Mouse (Mus musculus) cerebellum, adult 18-20 months (tissue): ENCODE results near the gene Amz2.
"Not testable (repeated sequence)": the region's sequence is repeated elsewhere in the genome, so short reads cannot be mapped to it uniquely, and the experiment has no call there.

Experiments
- DNase-seq, 2 experiments: peaks; one replicate each; pipeline ENCODE4 v3.0.0; 2021

Gene Amz2

DNA sequence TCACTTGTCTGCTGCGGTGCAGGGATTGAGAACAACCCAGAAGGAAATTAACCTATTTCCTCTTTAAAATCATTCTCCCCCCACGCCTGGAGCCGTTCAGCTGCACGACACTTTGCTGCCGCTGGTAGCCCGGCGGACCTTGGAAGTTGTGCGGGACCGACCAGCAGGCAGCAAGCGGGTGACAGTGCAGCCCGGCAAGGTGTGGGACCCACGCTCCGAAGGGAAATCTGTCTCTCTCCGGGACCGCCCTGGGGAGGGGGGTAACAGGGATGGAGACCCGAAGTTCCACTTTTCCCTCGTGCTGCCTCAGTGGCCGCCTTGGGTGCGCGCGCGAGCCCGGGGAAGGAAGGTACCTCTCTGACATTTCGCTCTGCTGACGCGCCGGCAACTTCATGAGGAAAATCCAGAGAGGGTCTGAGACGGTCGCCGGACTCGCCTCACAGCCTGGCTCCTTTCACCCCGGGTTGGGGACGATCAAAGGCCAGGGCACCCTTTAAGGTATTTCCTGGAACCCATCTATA is 46.5 kb downstream of the Amz2 start:
- DNase-seq: peak; percentile 53 to 65

GRCm38 (mm10) chr11:109472821-109473170 is 47.0 kb downstream of the Amz2 start:
- DNase-seq: no peak

DNA sequence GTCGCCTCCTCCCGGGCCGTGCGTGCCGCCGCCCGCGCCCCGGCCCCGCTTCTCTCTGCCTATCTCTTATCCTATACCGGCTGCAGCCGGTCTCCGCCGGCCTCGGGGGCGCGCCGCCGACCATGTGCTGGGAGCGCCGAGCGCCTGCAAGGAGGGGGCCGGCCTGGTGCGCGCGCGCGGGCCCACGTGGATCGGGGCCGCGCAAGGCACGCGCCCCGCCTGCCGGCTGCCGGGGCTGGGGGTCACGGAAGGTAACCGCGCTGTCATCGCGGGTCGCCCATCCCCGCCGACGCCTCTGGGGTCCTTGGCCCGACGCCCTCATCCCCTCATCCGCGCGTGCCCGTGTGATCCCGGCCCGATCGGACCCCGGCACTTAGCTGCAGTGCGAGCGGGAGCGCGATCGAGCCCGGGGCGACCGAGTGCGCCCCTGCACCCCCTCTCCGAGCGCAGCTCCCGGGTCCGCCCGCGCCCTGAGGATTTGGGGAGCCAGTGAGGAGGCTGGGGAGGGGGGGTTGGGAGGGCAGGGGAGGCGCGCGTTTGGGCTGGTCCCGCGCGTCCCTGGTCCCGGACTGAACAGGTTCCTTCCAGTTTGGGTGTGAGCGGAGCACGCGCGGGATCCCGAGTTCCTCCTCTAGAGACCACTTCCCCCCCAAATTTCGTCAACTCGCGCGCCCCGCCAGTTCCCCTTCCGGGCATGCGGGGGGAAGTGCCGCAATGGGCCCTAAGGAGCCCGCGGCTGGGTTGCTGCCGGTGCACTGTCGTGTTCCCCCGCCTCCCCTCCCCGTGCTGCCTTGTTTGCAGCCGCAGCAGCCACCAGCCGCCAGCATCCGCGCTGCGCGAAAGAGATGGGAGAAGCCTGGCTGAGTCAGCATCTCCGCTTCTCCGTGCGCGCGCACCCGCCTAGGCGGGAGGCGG is 47.7 kb downstream of the Amz2 start, which contains the start of the genes Arsg and Slc16a6:
Arsg (plus strand) TSS at position 204 of the 915 bp plus-strand sequence.
Slc16a6 (minus strand) TSS at position 428 of the 915 bp plus-strand sequence.
- peak; percentile 89 to 91 for DNase-seq

DNA sequence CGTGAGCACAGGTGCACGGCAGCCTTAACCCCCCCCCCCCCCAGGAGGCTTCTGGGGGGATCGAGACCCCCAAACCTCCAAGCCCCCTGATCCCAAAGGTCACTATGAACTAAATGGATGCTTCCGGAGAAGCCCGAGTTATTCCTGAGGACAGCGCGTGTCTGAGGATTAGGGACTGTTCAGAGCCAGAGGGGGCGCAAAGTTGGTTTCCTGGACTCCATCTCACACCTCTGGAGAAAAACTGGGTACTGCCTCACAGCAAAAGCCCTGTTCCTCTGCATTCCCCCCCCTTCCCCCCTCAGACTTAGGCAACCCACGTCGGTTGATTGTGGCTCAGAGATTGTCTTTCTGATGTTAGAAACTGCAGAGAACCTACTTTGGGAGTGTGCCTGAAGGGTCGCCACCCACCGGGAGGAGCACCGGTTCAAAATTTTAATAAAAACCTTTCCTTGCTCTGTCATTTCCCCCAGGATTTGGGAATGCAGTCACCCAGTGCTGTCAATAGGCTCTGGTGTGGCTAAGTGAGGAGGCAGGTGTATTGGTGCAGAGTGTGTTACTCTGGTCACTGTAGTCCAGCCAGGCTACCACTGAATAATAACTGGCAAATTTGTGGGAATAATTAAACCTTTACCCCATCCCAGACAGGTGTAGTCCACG is 48.5 kb downstream of the Amz2 start:
- peak; percentile 20 to 42 for DNase-seq

DNA sequence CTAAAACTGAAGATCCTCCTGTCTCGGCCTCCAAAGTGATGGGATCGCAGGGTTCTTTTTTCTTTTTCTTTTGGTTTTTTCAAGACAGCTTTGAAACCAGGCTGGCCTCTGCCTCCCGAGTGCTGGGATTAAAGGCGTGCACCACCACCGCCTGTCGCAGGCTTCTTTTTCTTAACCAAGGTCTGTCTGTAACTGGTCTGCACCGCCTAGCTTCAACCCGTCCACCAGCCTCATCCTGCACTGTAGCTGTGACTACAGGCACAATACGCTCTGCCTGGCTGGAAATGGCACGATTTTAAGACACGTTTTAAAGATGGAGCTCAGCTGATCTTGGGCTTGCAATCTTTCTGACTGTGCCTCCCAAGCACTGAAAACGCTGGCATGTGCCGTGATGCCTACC is 49.1 kb downstream of the Amz2 start:
- no peak for DNase-seq

GRCm38 (mm10) chr11:109475717-109476116 is 50.0 kb downstream of the Amz2 start:
- DNase-seq: peak; percentile 35 to 39

GRCm38 (mm10) chr11:109476241-109476640 is 50.5 kb downstream of the Amz2 start:
- DNase-seq: no peak

- no peak for DNase-seq
Measured at GRCm38 (mm10) chr11:109476653-109477052, 50.9 kb downstream of the Amz2 start.

DNA sequence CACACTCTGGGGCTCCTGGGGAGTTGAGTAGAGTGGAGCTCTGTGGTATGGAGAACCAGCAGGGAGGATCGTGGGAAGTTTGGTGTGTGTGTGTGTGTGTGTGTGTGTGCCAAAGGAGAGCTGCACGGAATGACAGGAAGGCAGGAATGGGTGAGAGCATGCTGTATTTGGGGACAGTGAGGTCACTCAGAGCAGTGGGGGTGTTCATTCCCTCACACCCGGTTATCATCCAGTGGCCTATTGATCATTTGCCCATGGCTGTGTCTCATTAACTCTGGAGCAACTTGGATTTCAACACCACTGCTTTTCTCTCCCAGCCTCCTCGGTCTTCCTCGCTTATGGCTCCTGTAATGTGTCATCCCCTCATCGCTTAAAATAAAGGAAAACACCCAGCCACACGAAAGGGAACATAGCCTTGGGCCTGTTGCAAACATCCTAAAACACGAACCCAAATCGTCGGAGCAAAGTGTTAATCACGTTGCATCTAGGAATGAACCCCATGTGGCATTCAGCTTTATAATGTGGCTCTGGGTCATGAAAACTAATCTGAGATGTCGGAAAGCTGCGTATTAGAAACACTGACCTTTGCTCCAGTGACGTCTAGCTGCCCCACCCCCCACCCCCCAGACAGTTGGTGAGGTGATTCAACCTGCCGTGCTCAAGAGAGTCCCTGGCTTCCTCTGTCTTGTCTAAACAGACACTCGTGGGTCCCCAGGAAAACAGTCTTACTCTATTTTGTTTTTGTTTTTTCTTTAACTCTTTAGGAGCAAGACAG is 52.0 kb downstream of the Amz2 start:
- no peak for DNase-seq

DNA sequence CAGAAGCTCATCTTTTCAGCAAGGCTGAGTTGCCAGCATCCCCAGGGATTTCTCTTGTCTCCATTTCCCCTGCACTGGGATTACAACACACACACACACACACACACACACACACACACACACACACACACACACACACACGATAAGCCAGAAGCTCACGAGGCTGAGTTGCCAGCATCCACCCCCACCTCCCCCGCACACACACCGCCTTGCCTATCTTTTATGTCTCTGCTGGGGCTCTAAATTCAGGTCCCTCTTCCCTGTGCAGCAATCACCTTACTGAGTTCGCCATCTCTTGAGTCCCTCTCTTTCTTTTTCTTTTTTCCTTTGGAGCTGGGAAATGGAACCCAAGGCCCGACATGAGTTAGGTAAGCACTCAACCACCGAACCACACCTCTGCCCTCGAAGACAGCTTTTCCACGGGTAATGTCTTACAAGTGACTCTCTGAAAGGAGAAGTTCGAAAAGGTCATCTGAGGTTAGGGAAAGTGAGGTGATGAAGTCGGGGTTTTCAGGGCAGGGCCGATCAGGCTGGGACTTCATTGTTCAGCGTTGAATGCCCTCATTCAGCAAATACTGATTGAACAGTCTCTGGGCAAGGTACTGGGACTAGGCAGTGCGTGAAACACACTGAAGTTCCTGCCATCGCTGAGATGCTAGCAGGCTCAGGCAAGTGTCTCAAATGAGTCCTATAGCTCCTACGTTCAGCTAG is 54.0 kb downstream of the Amz2 start:
- DNase-seq: no peak

DNA sequence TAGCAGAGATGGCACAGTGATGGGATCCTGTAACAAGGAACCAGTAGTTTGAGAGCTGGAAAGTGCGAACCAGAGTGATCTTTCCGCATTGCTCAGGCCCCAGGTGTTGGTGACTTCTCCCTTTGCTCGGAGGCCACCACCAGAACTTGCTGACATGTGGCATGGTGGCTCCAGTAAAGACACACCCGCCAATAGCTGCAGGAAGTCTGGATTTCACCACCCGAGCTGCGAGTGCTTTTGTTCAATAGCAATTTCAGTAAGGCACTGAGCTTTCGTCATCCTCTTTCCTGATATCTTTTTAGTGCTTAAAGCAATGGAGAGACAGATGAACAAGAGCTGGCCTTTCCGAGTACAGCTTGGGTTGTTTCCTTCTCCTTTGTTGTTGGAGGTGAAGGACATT is 54.7 kb downstream of the Amz2 start:
- no peak for DNase-seq

DNA sequence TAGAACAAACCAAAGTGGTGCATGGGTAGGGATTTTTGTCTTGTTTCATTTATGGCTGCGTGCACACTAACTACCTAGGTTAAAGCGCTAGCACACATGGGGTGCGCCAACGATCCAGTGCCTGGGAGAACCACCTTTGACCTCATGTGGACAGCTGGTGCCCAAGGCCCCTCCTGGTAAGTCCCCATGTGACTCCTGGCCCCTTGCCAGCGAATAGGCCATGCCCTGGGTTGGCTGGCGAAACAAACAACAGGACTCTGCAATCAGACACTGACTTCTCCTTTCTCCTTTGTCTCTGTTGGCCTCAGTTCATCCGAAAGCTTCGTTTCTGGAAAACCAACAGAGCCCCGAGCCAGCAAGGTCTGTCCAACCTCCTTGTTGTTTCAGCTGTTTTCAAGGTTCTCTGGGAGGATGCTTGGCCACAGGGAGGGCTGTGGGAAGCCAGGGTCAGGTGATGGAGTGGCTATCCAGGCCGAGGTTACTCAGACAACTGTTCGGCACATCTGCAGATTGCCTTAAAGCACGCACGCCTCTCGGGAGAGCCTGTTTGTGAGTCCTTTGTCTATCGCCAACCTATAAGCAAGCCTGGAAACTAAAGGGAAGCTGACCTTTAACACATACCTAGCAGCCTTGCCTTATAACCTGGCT is 59.8 kb downstream of the Amz2 start:
- DNase-seq: peak; percentile 44 to 46

- no peak for DNase-seq
Measured at GRCm38 (mm10) chr11:109487111-109487510, 61.4 kb downstream of the Amz2 start.

DNA sequence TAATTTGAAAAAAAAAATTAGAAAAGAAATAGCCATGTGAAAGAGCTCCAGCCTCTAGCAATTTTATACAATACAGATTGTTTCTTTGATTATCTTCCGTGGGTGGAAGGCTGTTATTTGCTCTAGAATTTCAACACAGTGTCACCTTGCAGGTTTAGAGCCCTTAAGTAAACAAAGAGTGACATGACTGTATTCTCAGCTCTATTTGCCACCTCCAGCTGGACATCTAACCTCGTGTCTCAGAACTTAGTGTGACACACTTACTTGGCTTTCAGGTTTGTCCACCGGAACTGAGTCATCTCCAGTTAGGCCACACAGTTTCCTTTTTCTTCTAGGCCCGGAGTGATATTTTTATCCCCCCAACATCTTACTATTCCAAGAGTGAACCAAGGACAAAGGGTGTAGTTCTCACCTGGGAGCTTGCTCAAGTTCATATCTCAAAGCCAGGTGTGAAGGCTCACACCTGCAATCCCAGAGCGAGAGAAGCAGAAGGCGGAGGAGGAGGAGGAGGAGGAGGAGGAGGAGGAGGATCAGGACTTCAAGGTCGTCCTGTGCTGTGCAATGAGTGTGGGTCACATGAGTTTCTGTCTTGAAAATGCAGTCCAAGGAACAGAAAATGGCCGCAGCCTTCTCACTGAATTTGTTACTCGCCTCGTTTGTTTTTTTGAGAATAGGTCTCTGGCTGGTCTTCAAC is 62.4 kb downstream of the Amz2 start:
- DNase-seq: no peak

DNA sequence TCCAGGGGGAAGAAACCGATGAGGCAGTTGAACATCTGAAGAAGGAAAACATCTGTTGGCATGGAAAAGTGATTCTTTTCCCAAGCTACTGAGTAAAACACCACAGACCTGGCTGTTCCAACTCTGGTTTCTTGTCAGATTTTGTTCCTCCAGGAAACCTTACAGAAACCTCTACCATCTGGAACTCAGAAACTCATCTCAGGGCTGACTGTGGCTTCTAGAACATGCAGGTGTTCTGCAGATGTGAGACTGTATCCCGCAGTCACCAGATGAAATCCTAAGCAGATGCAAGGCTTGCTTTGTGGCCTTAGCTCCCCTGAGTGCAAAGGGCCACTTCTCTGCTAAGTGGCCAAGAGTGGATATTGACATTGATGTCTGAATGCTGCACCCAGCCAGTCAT is 64.0 kb downstream of the Amz2 start:
- DNase-seq: no peak

GRCm38 (mm10) chr11:109491844-109492243 is 66.1 kb downstream of the Amz2 start:
- no peak for DNase-seq

DNA sequence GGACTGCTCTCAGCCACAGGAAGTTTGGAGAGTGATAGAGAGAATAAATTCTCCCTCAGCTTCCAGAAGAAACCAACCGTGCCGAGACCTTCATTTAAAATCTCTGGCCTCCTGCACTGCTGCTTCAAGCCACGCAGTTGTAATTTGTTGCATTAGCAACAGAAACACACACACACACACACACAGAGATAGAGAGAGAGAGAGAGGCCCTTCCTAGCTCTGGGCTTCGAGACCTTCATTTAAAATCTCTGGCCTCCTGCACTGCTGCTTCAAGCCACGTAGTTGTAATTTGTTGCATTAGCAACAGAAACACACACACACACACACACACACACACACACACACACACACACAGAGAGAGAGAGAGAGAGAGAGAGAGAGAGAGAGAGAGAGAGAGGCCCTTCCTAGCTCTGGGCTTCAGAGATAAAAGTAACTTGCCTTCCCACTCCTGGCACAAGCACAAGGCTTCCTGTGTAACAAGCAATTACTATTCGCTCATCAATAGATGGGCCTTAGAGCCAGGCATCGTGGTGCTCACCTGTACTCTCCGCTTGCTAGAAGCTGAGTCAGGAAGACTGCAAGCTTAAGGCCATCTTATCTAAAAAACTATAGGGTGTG is 67.2 kb downstream of the Amz2 start:
- DNase-seq: not testable (repeated sequence)

DNA sequence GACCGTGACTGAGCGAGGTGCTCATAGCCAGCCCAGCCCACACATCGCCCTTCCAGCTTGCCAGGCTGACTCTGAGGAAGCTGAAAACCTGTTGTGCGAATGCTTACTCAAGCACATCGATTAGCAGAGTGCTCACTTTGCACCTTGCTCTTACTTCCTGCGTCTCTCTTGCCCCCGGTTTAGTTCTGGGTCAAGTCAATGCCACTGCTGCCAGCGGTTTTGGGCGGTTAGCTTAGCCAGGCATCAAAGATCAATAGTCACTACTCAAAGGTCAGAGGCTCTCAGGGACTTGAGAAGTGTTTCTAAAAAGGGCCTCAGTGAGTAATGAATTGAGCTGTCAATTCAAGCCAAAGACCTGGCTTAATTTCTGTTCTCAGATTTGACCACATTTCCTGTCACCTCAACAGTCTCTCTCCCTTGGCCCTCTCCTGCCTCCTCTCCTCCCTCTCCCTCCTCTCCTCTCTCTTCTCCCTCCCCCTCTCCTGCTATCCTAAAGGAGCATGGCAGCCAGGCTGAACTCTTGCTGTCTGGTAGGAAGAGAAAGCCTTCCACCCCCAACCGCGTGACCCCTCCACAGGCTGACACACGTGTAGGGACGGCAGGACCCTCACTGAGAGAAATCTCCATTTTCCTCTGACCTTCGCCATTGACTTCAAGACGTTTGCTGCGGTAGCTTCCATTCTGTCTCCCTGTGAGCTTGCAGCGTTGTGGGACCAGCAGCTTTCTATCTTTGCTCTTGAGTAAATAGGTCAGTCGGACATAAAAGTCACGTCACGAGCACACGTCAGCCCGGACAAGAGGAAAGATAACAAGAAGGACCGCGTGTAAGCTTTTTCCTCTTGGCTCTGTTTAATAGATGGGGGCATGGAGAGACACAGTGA is 69.4 kb downstream of the Amz2 start:
- no peak for DNase-seq

- DNase-seq: no peak
Measured at GRCm38 (mm10) chr11:109495771-109496474, 70.2 kb downstream of the Amz2 start.
